Mouse (Mus musculus) left cerebral cortex, postnatal 25 days (tissue): ENCODE measurements around the gene Inppl1. TPM values are rescaled to one million over a fixed set of nuclear protein-coding genes. Genes with fewer than 3 reads are reported as not detected.

ENCODE experiments used
- DNase-seq, 2 experiments: peaks; one replicate each; pipeline ENCODE4 v3.0.0; 2022; ENCODE audit warnings: low spot score in 2 of 2, mixed read lengths in 1 of 2
- intact Hi-C: fragments of 180-260 bp; cut with DNase I; formaldehyde crosslinking; loops from one replicate; pipeline ENCODE4 v1.15.1; 2025
- microRNA-seq, 2 experiments: library from miRNA; unstranded; fragments of <30 nt; microRNA quantifications; one replicate each; pipeline ENCODE4 v1.2.0; 2022
- total RNA-seq, 2 experiments: library from RNA; stranded (reverse); gene quantifications; 2 replicates each; pipeline ENCODE4 v1.2.3; 2021

The Inppl1 gene
- total RNA-seq, 2 experiments from 2014 or later = 32.7 to 33.6 TPM

DNA sequence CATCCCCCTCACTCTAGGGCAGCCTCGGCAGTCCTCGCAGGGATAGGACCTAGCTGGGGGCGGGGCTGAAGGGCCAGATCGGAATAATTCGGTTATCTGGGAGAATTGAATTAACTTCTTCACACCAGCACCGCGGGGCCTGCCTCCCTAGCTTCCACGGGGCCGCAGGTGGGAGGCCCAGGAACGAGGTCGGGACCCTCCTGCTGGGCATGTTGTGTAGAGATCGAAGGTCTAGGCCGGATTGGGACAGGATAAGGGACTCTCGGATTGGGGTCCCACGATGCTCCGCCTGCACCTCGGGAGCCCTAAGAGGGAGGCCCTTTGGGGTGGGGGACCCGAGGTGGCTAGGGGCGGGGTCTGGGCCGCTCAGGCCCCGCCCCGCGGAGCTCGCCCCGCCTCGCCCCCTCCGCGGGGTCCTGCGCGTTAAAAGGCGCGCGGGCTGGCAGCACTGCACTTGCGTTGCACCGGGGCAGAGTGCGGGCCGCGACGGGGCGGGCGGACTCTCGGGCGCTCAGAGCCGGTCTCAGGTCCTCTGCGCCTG, 20.1 kb downstream of the Inppl1 start, which contains the start of gene Phox2a:
TSS of gene Phox2a (plus strand) at position 453 of the 541 bp plus-strand sequence.
- intact Hi-C loops = no loop called here
- DNase-seq = no peak

DNA sequence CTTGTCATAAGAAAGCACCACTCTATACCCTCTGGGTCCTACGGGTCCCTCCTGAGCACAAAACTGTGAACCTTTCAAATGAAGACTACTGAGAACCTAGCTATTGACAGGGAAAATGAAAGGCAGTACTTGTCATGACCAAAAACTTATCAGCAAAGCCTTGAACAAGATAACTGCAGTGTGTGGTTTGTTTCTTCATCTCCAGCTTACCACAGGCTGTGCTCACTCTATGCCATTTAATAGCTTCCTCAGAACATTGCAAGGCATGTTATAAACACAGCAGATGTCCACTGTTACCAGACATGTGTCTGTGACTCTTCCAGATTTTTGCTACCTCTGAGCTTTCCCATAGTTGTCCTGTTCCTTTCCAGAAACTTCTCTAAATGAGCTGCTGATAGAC, 61.0 kb downstream of the Inppl1 start:
- intact Hi-C loops = no loop called here
- DNase-seq = no peak

DNA sequence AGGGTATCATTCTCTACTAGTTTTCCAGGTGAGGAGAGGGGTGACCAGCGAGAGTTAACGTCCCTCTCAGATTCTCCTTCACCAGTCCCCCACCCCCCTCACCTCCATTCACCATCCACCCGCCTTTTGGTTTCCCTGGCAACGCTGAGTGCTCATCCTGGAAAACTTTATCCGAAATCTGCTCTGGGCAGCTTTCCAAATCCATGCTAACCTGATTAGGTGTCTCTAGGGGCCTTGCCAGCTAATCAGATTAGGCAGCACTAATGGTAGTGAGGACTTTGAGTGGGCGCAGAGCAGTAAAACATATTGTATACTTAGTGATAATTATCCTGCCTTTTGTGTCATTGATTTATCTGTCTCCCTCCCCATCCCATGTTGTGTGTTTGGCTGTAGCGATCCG, 65.3 kb downstream of the Inppl1 start:
- intact Hi-C loops = no loop called here
- DNase-seq = peak in 1 of 2 experiments; percentile 43

Small RNAs within 50 kb of the gene (microRNA-seq; reads per million reads assigned to microRNA genes)
- gene Gm22655 = 0 reads per million in 2 experiments

Other genes starting within 250 kb of the Inppl1 start
- 10 to 100 TPM; 51.0 to 51.9 TPM for gene Clpb, start 174.6 kb downstream of the Inppl1 start, total RNA-seq
- not detected for gene Phox2a, start 19.9 kb downstream of the Inppl1 start, total RNA-seq
- under 1 TPM in 1 of 2 experiments, not detected in 1; 0.37 TPM for gene Folr2, start 19.0 kb upstream of the Inppl1 start, total RNA-seq
- gene Anapc15, start 25.5 kb upstream of the Inppl1 start, total RNA-seq = 10 to 100 TPM; 31.2 to 36.8 TPM
- 1 to 10 TPM; 3.3 to 5.2 TPM for gene Folr1, start 32.6 kb upstream of the Inppl1 start, total RNA-seq
- 10 to 100 TPM; 97.2 to 99.6 TPM for gene Lamtor1, start 67.7 kb upstream of the Inppl1 start, total RNA-seq
- gene Tomt, start 68.1 kb upstream of the Inppl1 start, total RNA-seq = under 1 TPM; 0.11 to 0.14 TPM
- gene Lrrc51, start 95.7 kb upstream of the Inppl1 start, total RNA-seq = 1 to 10 TPM; 5.6 to 6.9 TPM
- 10 to 100 TPM; 77.1 to 83.2 TPM for gene Numa1, start 95.9 kb upstream of the Inppl1 start, total RNA-seq
- 1 to 10 TPM; 5.8 to 7.9 TPM for gene Il18bp, start 180.5 kb upstream of the Inppl1 start, total RNA-seq
- 10 to 100 TPM; 45.0 to 48.1 TPM for gene Rnf121, start 227.2 kb upstream of the Inppl1 start, total RNA-seq
- gene Xndc1, start 227.3 kb upstream of the Inppl1 start, total RNA-seq = 10 to 100 TPM; 22.5 to 24.6 TPM
- 1 to 10 TPM; 1.4 to 3.3 TPM for gene Xntrpc, start 227.5 kb upstream of the Inppl1 start, total RNA-seq
- under 1 TPM; 0.21 to 0.69 TPM for gene Trpc2, start 244.9 kb upstream of the Inppl1 start, total RNA-seq